Mouse (Mus musculus): ENCODE measurements around the gene Grtp1. TPM values are rescaled to one million over a fixed set of nuclear protein-coding genes. Genes with fewer than 3 reads are reported as not detected.

Gene Grtp1
- total RNA-seq, 2 experiments from 2014 or later: 2.5 to 2.6 TPM

DNA sequence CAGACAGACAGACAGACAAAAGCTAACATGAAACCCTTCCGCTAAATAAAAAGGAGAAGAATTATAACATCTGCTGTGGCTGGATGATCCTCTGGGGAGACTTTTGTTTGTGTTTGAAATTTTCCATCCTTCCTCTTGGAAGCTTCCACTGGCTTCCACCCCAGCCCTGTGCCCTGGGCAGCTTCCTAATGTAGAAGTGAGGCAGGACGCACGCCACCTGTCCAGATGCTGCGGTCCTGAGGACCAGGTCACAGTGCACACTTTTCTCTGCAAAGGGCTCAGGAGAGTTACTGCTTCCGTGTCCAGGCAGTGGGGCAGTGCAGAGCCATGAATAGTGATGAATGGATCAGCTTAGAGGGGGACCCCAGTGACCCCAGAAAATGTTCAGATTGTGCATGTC, 4.9 kb upstream of the Grtp1 start:
- intact Hi-C loops (cut with DNase I): no loop called here

DNA sequence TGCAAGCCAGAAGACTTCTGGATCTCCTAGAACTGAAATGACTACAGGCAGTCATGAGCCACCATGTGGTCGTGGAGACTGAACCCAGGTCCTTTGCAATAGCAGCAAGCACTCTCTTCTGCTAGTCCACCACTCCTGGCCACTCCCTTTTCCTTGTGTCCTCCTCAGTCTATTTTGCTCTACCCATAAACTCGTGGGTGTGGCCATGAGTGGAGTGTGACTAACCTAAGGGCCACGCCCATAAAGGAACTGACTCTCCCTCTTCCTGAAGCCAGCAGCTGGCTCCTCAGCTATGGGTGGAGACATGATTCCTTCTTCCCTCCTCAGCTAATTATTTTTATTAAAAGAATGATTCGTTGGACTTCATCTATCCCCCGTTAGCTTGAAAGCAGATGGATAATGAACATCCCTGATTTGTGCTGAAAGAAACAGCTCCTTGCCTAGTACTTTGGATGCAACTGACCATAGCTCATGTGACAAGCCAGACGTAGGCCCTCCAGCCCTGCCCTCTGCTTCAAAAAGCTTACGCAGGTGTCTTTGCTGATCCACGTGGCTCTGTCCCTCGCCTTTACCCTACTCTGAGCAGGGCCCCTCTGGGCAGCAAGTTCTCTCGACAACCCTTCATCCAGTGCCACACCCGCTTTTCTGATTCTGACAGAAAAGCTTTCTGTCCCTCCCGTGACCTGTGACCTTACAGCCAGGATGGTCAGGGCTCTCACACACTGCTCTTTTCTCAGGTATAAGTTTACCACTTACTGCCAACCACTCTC, 4.1 kb upstream of the Grtp1 start:
- intact Hi-C loops (cut with DNase I): no loop called here
- DNase-seq: no peak

More for the DNA sequence above, 4.9 kb upstream of the Grtp1 start:
- no peak for DNase-seq

DNA sequence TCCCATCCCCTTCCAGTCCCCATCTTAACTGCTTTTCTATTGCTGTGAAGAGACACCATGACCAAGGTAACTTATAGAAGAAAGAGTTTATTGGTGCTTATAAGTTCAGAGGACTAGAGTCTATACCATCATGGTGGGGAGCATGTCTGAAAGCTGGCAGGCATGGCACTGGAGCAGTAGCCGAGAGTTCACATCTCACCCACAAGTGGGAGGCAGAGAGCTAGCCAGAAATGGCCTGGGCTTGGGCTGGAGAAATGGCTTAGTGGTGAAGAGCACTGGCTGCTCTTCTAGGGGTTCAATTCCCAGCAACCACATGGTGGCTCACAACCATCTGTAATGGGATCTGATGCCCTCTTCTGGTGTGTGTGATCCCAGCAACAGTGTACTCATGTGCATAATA, 3.1 kb upstream of the Grtp1 start:
- intact Hi-C loops (cut with DNase I): no loop called here

GRCm38 (mm10) chr8:13202806-13203205, 2.4 kb upstream of the Grtp1 start:
- DNase-seq: no peak
- intact Hi-C loops (cut with DNase I): no loop called here

More for the DNA sequence above, 3.1 kb upstream of the Grtp1 start:
- no peak for DNase-seq

DNA sequence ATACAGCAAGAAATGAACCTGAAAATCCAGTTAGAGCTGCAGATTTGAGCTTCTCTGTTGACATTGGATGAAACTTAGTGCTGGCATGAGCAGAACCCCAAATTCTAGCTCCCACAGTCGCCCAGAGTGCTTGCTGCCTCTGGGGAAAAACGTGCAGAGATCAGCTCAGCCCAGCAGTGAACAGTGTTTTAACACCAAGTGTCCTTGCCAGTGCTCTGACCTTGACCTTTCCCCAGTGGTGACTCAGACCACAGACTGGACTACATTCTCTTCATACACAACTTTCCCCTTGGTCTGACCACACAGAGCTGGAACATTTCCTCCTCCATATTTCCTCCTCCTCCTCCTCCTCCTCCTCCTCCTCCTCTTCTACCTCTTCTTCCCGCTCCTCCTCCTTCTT, 1.6 kb upstream of the Grtp1 start:
- DNase-seq: no peak
- intact Hi-C loops (cut with DNase I): no loop called here

DNA sequence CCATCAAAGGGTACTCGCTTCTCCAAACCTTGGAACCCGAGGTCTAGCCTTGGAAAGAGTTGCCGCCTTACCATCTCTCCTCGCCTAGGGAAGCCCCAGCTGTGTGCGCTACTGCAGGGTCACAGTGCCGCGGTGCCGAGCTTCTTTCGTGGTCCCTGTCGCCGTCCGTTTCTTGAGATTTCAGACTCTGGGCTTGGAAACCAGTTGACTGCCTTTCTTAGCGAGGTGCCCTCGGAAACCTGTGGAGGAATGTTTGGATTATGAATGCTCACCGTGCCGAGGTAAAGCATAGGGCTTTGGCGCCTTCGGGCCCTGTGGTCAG, 554 bp upstream of the Grtp1 start:
- no peak for DNase-seq
- intact Hi-C loops (cut with DNase I): no loop called here

DNA sequence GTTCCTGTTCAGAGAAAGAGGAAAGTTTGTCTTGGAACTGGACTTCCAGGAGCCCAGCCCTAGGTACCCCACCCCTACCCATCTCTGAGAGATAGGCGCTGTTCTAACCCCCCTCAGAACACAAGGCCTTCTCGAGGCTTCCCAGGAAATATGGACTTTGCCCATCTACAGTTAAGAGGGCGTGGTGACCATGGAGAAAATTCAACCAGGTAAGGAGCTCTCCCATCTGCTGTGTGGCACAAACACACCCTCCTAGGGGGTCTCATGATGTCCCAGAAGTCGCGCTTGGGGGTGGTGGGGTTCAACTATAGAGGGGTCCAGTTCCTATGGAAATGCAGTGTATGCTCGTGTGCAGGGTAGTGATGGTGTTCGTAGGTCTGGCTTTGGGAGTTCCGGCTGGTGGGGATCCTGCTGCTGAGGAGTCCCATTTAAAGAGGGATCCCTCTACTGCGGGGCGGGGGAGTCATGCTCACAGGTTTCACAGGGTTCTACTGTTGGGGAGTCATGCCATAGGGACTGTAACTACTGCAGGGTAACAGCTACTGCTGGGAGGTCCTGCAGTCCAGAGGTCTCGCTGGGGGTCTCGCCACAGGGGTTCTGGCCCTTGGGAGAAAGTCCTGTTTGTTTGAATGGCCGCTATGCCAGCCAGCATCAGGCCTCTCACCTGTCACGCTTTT, 897 bp downstream of the Grtp1 start:
- no peak for DNase-seq
- intact Hi-C loops (cut with DNase I): no loop called here

DNA sequence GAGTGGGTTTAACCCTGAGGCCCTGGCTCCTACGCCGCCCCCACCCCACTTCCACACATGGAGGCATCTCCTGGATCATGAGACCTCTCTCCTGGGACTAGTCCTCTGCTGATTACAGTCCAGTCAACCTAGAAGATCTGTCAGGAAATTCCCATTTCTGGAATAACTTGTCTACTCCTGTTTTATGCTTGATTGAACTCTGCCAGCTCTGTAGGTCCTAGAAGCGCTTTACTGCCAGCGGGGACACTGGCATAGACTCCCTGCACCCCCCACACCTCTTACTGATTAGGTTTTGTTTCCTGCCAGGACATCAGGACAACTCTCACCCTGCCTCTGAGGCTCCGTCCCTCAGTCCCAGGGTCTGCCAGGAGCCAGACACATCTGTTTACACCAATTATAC, 2.9 kb downstream of the Grtp1 start:
- intact Hi-C loops (cut with DNase I): no loop called here
- no peak for DNase-seq

- intact Hi-C loops (cut with DNase I): no loop called here
- DNase-seq: no peak
These were observed 5.6 kb downstream of the Grtp1 start for GRCm38 (mm10) chr8:13194818-13195217.

DNA sequence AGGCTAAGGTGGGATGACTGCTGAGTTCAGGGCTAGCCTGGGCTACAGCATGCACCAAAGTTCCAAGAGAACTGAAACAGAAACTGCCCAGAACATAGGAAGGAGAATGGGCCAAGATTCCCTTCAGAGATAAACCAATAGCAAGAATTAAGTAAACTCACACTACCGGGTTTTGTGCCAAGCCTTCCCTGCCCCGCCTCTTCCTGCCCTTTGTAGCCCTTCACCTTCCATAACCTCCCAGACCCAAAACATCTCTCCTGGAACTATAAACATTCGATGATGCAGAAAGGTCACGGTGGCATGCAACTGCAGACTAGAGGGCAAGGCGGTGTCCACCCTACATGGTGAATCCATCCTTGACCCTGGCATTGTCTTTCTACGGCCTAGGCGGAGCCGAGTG, 10.2 kb downstream of the Grtp1 start:
- no peak for DNase-seq
- intact Hi-C loops (cut with DNase I): no loop called here

GRCm38 (mm10) chr8:13188857-13189256, 11.6 kb downstream of the Grtp1 start:
- intact Hi-C loops (cut with DNase I): no loop called here
- DNase-seq: no peak

DNA sequence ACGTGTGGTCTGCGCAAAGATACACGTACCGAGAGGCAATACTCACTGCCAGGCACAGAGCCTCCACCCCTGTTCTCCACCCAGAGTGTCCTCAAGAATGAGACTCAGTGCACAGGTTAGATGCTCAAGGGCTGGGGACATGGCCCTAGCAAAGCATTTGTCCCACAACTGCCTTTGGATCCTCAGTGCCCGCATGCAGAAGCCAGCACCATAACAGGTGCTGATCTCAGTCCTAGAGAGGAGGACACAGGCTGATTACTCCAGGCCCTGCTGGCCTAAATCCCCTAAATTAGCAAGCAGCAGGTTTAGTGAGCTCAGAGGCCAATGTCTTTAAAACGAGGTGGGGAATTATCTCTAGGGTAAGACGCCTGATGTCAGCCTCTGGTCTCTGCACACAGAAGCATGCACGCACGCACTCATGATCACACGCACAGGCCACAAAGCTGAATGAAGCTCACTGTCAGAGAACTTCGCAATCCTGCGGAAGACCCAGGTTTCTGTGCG, 12.3 kb downstream of the Grtp1 start:
- intact Hi-C loops (cut with DNase I): no loop called here
- no peak for DNase-seq

DNA sequence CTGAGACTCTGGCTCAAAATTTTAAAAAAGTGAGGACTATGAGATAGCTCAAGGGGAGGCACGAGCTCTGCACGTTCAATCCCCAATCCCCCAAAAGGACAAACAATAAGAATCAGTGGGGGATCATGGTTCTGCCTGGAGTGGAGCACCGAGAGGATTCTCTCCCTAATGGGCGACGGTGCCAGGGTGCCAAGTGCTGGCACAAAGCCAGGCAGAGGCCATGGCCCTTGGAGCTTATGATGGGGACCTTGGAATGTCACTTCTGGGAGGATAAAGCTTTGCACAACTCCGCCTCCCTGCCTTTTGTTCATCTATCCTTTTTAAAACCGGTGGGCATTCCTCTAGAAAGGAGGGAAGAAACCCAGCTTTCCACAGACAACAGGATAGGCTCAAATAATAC, 12.8 kb downstream of the Grtp1 start:
- intact Hi-C loops (cut with DNase I): no loop called here
- DNase-seq: no peak

GRCm38 (mm10) chr8:13187229-13187628, 13.2 kb downstream of the Grtp1 start:
- DNase-seq: no peak
- intact Hi-C loops (cut with DNase I): no loop called here

DNA sequence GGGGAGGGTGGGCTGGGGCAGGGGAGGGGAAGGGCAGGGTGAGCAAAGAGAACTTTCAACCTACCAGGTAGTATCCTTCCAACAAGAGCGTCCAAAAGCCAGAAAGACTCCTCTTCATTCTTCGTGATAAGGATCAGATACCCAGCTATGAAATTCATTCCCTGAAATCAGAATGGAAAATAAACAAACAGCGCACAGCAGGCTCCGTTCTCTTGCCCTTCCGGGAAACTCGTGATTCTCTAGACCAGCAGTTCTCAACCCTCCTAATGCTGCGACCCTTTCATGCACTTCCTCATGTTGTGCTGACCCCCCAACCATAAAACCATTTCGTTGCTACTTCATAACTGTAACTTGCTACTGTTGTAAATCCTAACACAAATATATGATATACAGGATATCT, 13.6 kb downstream of the Grtp1 start:
- no peak for DNase-seq
- intact Hi-C loops (cut with DNase I): no loop called here

GRCm38 (mm10) chr8:13181691-13181976, 18.8 kb downstream of the Grtp1 start:
- no peak for DNase-seq
- intact Hi-C loops (cut with DNase I): no loop called here

DNA sequence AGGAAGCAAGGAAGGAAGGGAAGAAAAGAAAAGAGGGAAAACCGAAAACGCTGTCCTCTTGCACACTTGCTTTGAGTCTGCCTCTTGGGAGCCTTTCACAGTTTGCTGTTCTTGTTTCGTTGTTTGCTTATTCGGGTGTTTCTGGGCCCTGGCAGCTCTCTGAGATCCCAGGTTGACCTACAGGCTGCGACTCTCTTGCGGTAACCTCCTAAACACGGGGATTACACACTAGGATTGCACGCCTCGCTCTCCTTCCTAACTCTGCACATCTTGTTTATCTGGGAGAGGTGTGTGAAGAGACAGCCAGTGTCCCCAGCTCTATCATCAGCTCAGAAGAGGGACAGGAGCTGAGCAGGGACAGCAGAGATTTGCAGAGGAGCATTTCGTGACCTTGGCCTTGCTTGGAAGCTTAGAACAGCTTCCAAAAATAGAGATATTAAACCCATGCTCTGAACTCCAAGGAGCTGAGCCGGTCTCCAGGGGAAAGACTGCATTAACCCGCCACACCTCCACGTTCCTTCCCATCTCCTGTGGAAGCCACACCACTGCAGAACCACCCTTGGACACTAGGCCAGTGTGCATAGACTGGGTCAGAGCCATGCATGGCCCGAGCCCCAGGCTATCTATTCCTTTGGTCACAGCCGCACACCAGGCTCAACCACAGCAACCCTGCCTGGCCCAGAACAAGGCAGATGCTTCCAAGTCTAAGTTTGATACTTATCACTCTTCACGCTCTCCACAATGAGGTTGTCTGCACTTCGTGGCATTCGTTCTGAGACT, 19.3 kb downstream of the Grtp1 start:
- intact Hi-C loops (cut with DNase I): no loop called here
- peak in 1 of 2 experiments; percentile 31 for DNase-seq

GRCm38 (mm10) chr8:13180408-13180807, 20.0 kb downstream of the Grtp1 start:
- intact Hi-C loops (cut with DNase I): no loop called here
- no peak for DNase-seq

DNA sequence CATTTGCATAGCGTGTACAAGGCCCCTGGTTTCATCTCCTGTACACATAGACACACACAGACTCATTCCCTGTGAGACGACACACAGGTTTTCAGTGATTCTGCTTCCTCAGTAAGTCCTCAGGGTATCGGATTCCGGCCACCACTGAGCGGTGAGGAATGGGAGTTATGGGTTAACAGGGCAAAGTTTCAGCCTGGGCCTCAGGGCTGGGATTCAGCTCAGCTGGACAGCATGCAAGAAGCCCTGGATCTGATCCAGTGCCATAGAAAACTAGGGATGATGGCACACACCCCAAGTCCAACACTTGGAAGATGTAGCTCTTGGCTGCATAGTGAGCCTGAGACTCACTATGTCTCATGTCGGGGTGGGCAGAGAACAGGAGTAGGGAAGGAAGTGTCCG, 20.5 kb downstream of the Grtp1 start:
- intact Hi-C loops (cut with DNase I): no loop called here

GRCm38 (mm10) chr8:13179482-13179881, 20.9 kb downstream of the Grtp1 start:
- intact Hi-C loops (cut with DNase I): no loop called here
- no peak for DNase-seq

More for the DNA sequence above, 20.5 kb downstream of the Grtp1 start:
- DNase-seq: no peak

DNA sequence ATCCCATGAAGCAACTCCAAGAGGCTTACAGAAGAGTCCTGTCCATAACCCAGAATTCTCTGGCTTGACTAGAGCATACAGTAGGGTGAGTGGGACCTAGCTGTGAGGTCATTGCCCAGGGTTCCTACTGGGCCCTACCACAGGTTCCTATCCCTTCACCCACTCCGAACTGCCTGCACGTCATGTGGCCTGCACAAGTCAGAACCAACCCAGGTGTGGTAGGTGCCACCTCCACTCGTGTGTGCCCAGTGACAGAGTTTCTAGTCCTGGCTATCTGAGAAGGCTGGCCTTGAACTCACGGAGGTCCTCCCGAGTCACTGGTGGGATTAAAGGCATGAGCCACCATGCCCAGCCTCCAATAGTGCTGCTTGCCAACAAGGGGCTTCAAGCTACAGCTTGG, 22.3 kb downstream of the Grtp1 start:
- DNase-seq: no peak
- intact Hi-C loops (cut with DNase I): no loop called here
